Mouse (Mus musculus) midbrain, embryonic 11.5 days (tissue): ENCODE measurements around the gene Aak1. TPM values are rescaled to one million over a fixed set of nuclear protein-coding genes. Genes with fewer than 3 reads are reported as not detected.

Source experiments
- ATAC-seq: fragments of 200-750 bp; cut with Nextera tagmentation; 2 replicates; pipeline ENCODE4 v1.8.0; 2017; ENCODE audit warnings: moderate TSS enrichment, moderate library complexity; ENCODE audit not compliant: low FRiP score
- DNase-seq: peaks from one replicate; pipeline ENCODE4 v3.0.0; 2015; ENCODE audit warnings: low spot score; ENCODE audit errors: missing footprints
- H3K27ac ChIP-seq: fragments of 300-500 bp; sonication (generic); 2 replicates; pipeline ENCODE4 v1.5.1; 2014; ENCODE audit warnings: low read depth, low read length
- H3K27me3 ChIP-seq: fragments of 300-500 bp; sonication (generic); 2 replicates; pipeline ENCODE4 v1.6.1; 2014; ENCODE audit warnings: mild to moderate bottlenecking, low read length, moderate library complexity, mixed read lengths; ENCODE audit not compliant: control insufficient read depth, insufficient read depth
- H3K36me3 ChIP-seq: fragments of 300-500 bp; sonication (generic); 2 replicates; pipeline ENCODE4 v1.6.1; 2014; ENCODE audit warnings: mild to moderate bottlenecking, low read length, moderate library complexity, mixed read lengths; ENCODE audit not compliant: control insufficient read depth, insufficient read depth
- H3K4me1 ChIP-seq: fragments of 300-500 bp; sonication (generic); 2 replicates; pipeline ENCODE4 v1.6.1; 2014; ENCODE audit warnings: low read length; ENCODE audit not compliant: control insufficient read depth, insufficient read depth
- H3K4me2 ChIP-seq: fragments of 300-500 bp; sonication (generic); 2 replicates; pipeline ENCODE4 v1.6.1; 2014; ENCODE audit warnings: mild to moderate bottlenecking, moderate library complexity
- H3K4me3 ChIP-seq: fragments of 300-500 bp; sonication (generic); 2 replicates; pipeline ENCODE4 v1.5.1; 2014; ENCODE audit warnings: low read depth, low read length
- H3K9ac ChIP-seq: fragments of 300-500 bp; sonication (generic); 2 replicates; pipeline ENCODE4 v1.6.1; 2014; ENCODE audit warnings: low read length
- H3K9me3 ChIP-seq: fragments of 300-500 bp; sonication (generic); 2 replicates; pipeline ENCODE4 v1.6.1; 2016; ENCODE audit warnings: low read length; ENCODE audit not compliant: control insufficient read depth
- WGBS: fragments of 180-500 bp; shearing (Covaris S2); extraction: QIAGEN DNeasy Blood & Tissue Kit; methylation state at CpG from one replicate; pipeline ENCODE4 v1.1.7; 2014; 5-methylcytosine and 5-hydroxymethylcytosine counted together
- polyA plus RNA-seq: library from polyadenylated mRNA; unstranded; fragments of >200 nt; fragmentation: Nextera tagmentation; extraction: Ambion mirVana; gene quantifications from 2 replicates; pipeline ENCODE4 v1.2.1, GENCODE M21; 2014

Aak1 gene
- polyA plus RNA-seq, 1 experiment from 2014 or later = 17.1 TPM

DNA sequence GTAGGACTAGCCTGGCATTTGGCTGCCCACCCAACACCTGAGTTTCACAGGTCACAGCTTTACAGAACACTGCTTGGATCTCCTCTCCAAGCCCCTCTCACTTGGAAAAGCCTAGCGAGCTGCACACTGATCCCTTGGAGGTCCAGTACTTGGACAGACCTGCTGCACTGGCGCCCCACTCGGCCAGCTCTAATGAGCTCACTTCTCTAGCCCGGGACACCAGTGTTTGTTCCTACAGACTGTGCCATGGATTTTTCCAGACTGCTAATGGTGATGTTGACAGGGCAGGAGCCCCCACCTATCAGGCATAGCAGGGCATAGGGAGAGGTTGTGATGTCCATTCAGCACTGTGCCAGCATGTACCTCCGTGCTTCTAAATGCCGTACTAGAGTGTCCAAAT, 48.2 kb downstream of the Aak1 start:
- Histone ChIP-seq H3K9ac (no peak overlapping the region), H3K27me3 (no peaks in the 10 kb centered on the region), H3K4me2 (no peak overlapping the region), H3K4me3 (no peak overlapping the region), H3K4me1 (no peaks in the 10 kb centered on the region), H3K36me3 (no peaks in the 10 kb centered on the region), H3K27ac (no peak overlapping the region), H3K9me3 (no peaks in the 10 kb centered on the region)
- DNase-seq (no peak), ATAC-seq (no peak)
- 91% methylated on average over 6 of the region's 6 CpGs for WGBS

DNA sequence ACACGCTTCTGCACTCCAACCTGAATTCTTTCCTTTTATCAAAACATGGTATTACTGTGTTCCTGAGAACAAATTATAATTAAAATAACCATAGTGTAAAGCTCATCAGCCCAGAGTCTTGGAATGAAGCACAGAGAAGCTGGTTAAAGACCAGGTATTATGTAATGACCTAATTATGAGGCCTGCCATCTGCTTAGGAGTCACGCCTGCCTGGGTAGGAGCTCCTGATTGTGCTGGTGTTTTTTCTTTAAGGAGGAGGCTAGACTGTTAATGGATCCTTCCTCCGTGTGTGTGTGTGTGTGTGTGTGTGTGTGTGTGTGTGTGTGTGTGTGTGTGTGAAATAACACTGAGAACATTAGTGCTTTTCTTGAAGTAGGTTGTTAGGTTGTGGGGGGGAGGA, 49.7 kb downstream of the Aak1 start:
- no peak overlapping the region for H3K9ac ChIP-seq
- no peak overlapping the region for H3K4me3 ChIP-seq
- 75% methylated on average over 3 of the region's 3 CpGs for WGBS
- H3K36me3 ChIP-seq = no peaks in the 10 kb centered on the region
- DNase-seq = no peak
- H3K9me3 ChIP-seq = no peaks in the 10 kb centered on the region
- H3K27me3 ChIP-seq = no peaks in the 10 kb centered on the region
- H3K4me2 ChIP-seq = no peak overlapping the region
- H3K4me1 ChIP-seq = no peaks in the 10 kb centered on the region
- H3K27ac ChIP-seq = no peak overlapping the region
- no peak for ATAC-seq

- no peak overlapping the region for H3K27ac ChIP-seq
- H3K27me3 ChIP-seq = no peaks in the 10 kb centered on the region
- no peak overlapping the region for H3K9ac ChIP-seq
- H3K9me3 ChIP-seq = no peaks in the 10 kb centered on the region
- ATAC-seq = no peak
- no peak overlapping the region for H3K4me2 ChIP-seq
- H3K4me3 ChIP-seq = no peak overlapping the region
- H3K4me1 ChIP-seq = no peaks in the 10 kb centered on the region
- no peak for DNase-seq
- no peaks in the 10 kb centered on the region for H3K36me3 ChIP-seq
- 85% methylated on average over 3 of the region's 3 CpGs for WGBS
These were observed 50.6 kb downstream of the Aak1 start for GRCm38 (mm10) chr6:86899965-86900364.

DNA sequence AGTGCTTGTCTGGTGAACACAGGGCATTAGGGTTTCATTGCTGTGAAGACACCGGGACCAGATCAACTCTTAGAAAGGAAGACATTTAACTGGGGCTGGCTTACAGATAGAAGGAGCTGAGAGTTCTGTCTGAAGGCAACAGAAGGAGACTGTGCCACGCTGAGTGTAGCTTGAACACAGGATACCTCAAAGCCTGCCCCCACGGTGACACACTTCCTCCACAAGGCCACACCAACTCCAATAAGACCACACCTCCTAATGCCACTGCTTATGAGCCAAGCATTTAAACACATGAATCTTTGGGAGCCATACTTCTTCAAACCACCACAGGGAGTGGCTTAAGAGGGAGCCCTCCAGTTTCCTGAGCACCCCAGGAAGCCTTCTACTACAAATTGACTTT, 51.2 kb downstream of the Aak1 start:
- H3K4me2 ChIP-seq = no peak overlapping the region
- H3K9me3 ChIP-seq = no peaks in the 10 kb centered on the region
- DNase-seq (no peak), ATAC-seq (no peak)
- no peaks in the 10 kb centered on the region for H3K27me3 ChIP-seq
- no peak overlapping the region for H3K9ac ChIP-seq
- no peaks in the 10 kb centered on the region for H3K4me1 ChIP-seq
- WGBS = 90% methylated on average over 3 of the region's 3 CpGs
- H3K4me3 ChIP-seq = no peak overlapping the region
- no peaks in the 10 kb centered on the region for H3K36me3 ChIP-seq
- no peak overlapping the region for H3K27ac ChIP-seq

DNA sequence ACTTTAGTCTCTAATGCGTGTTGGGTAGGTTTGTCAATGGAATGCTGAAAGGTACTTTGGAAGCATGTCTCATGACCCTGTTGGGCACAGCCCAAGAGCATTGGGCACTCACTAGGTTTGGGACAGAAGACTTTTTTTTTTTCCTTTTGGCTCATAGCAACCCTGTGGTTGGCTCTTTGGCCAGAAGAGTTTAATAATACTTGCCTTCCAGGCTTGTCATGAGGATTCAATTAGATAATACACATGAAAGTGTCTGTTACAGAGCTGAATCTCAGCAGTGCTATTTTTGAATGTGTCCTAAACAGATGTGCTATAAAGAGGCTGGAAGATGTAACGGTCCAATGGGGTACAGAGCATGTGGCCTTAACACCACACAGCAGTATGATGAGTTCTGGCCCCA, 56.2 kb downstream of the Aak1 start:
- Histone ChIP-seq H3K27me3 (no peaks in the 10 kb centered on the region), H3K9me3 (no peaks in the 10 kb centered on the region)
- ATAC-seq = no peak

DNA sequence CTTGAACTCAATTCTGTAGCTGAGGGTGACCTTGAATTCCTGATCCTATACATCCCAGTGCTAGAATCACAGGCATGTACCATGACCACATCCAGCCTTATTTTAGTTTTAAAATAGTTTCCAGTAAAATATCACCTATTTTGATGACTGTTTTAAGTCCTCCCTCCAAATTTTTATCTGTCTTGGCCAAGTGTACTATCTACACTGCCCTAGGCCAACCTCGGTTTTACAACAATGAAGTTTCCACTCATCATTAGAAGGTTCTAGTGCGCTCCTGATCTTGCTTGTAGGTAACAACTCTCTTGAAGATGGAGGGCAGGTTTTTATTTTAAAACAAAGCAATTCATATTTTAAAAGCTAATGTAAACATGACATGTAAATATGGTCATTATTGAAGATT, 57.9 kb downstream of the Aak1 start:
- no peak overlapping the region for H3K4me3 ChIP-seq
- H3K4me2 ChIP-seq = no peak overlapping the region
- 93% methylated on average over 2 of the region's 2 CpGs for WGBS

More for the DNA sequence above, 56.2 kb downstream of the Aak1 start:
- H3K4me3 ChIP-seq = no peak overlapping the region
- WGBS = 95% methylated on average over 2 of the region's 2 CpGs
- H3K36me3 ChIP-seq = no peaks in the 10 kb centered on the region
- H3K4me1 ChIP-seq = no peaks in the 10 kb centered on the region; the same call in 1 of the 2 replicates
- no peak for DNase-seq
- H3K9ac ChIP-seq = no peak overlapping the region
- no peak overlapping the region for H3K27ac ChIP-seq
- no peak overlapping the region for H3K4me2 ChIP-seq

GRCm38 (mm10) chr6:86908561-86909150, 59.3 kb downstream of the Aak1 start:
- no peak overlapping the region for H3K4me2 ChIP-seq
- H3K27ac ChIP-seq = no peak overlapping the region
- H3K9me3 ChIP-seq = no peaks in the 10 kb centered on the region
- H3K36me3 ChIP-seq = no peaks in the 10 kb centered on the region
- no peak for DNase-seq
- 65% methylated on average over 5 of the region's 5 CpGs for WGBS
- H3K4me3 ChIP-seq = no peak overlapping the region
- no peaks in the 10 kb centered on the region for H3K27me3 ChIP-seq
- no peaks in the 10 kb centered on the region; the same call in 1 of the 2 replicates for H3K4me1 ChIP-seq
- H3K9ac ChIP-seq = no peak overlapping the region
- no peak for ATAC-seq

More for the DNA sequence above, 57.9 kb downstream of the Aak1 start:
- Histone ChIP-seq H3K9ac (no peak overlapping the region), H3K36me3 (no peaks in the 10 kb centered on the region), H3K4me1 (no peaks in the 10 kb centered on the region; the same call in 1 of the 2 replicates), H3K9me3 (no peaks in the 10 kb centered on the region), H3K27ac (no peak overlapping the region), H3K27me3 (no peaks in the 10 kb centered on the region)
- ATAC-seq = no peak
- DNase-seq = no peak

DNA sequence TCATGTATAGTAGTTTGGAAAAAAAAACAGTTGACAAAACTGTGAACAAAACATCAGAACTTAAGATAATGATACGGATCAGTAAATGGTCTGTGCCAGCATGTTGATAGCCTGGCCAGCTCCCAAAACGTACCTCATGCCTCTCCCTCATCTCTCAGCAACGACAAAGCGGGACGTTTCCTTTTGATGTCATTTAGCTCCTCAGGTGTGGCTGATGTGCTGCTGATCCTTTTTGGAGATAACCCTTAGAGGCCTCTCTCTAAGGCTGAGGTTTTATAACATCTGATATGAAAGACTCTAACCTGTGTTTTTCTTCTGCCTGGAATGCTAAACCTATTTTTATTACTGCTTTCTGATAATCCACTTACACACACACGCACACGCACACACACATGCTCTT, 60.6 kb downstream of the Aak1 start:
- no peaks in the 10 kb centered on the region for H3K27me3 ChIP-seq
- H3K4me3 ChIP-seq = no peak overlapping the region
- H3K4me2 ChIP-seq = no peak overlapping the region
- DNase-seq = no peak
- no peak for ATAC-seq
- no peak overlapping the region for H3K9ac ChIP-seq
- no peaks in the 10 kb centered on the region for H3K9me3 ChIP-seq
- no peaks in the 10 kb centered on the region; the same call in 1 of the 2 replicates for H3K4me1 ChIP-seq
- 92% methylated on average over 7 of the region's 7 CpGs for WGBS
- H3K36me3 ChIP-seq = no peaks in the 10 kb centered on the region
- H3K27ac ChIP-seq = no peak overlapping the region

- DNase-seq (no peak), ATAC-seq (no peak)
- Histone ChIP-seq H3K36me3 (no peaks in the 10 kb centered on the region), H3K4me2 (no peak overlapping the region), H3K4me1 (no peaks in the 10 kb centered on the region), H3K27me3 (no peaks in the 10 kb centered on the region), H3K9ac (no peak overlapping the region), H3K27ac (no peak overlapping the region), H3K4me3 (no peak overlapping the region), H3K9me3 (no peaks in the 10 kb centered on the region)
- 89% methylated on average over 5 of the region's 5 CpGs for WGBS
These were observed 67.0 kb downstream of the Aak1 start for GRCm38 (mm10) chr6:86916157-86916820.
